Mouse (Mus musculus) cerebellum, adult 2 months (tissue): ENCODE measurements at regions not wholly inside any gene's neighbourhood (a gene's known extent, or its start where the extent isn't known, plus 50 kb on each side); places are given as distances from the start of the nearest gene placed in this dataset.

Source experiments
- CTCF ChIP-seq: fragments of 200-500 bp; IDR thresholded peaks from 2 replicates; pipeline ENCODE4 v1.5.1; 2011; ENCODE audit warnings: low read depth, mild to moderate bottlenecking, control low read depth, low read length, moderate library complexity, borderline replicate concordance; ENCODE audit not compliant: insufficient read depth
- POLR2A ChIP-seq: fragments of 200-500 bp; IDR thresholded peaks from 2 replicates; pipeline ENCODE4 v1.6.1; 2011; ENCODE audit warnings: low read length, control low read depth, borderline replicate concordance; ENCODE audit not compliant: insufficient read depth

- no peak for TF ChIP-seq POLR2A
- TF ChIP-seq CTCF: no peak
Observed at GRCm38 (mm10) chr10:118984580-118984979, 114.6 kb upstream of the Dyrk2 start.
